Mouse (Mus musculus) limb, embryonic 10.5 days (tissue): ENCODE results near the gene Lrig1. TPM values are rescaled to one million over a fixed set of nuclear protein-coding genes. Genes with fewer than 3 reads are reported as not detected.

ENCODE experiments used
- DNase-seq: peaks from one replicate; pipeline ENCODE4 v3.0.0-alpha.2; 2017; ENCODE audit warnings: low spot score
- H3K27ac ChIP-seq: fragments of 300-500 bp; sonication (generic); 2 replicates; pipeline ENCODE4 v1.5.1; 2016; ENCODE audit warnings: mild to moderate bottlenecking
- H3K27me3 ChIP-seq: fragments of 300-500 bp; sonication (generic); 2 replicates; pipeline ENCODE4 v1.6.1; 2016; ENCODE audit warnings: low read depth, mild to moderate bottlenecking; ENCODE audit not compliant: poor library complexity, severe bottlenecking
- H3K36me3 ChIP-seq: fragments of 300-500 bp; sonication (generic); 2 replicates; pipeline ENCODE4 v1.6.1; 2016; ENCODE audit warnings: mild to moderate bottlenecking, moderate library complexity
- H3K4me1 ChIP-seq: fragments of 300-500 bp; sonication (generic); 2 replicates; pipeline ENCODE4 v1.6.1; 2016
- H3K4me3 ChIP-seq: fragments of 300-500 bp; sonication (generic); 2 replicates; pipeline ENCODE4 v1.5.1; 2016; ENCODE audit warnings: mild to moderate bottlenecking, moderate library complexity
- H3K9me3 ChIP-seq: fragments of 300-500 bp; sonication (generic); replicated peaks from 2 replicates; pipeline ENCODE4 v1.6.1; 2016; ENCODE audit warnings: mild to moderate bottlenecking
- WGBS: fragments of 180-500 bp; shearing (Covaris S2); methylation state at CpG from one replicate; pipeline ENCODE4 v1.1.7; 2016; 5-methylcytosine and 5-hydroxymethylcytosine counted together
- polyA plus RNA-seq: library from polyadenylated mRNA; unstranded; fragments of >200 nt; fragmentation: Nextera tagmentation; extraction: Ambion mirVana; gene quantifications from 2 replicates; pipeline ENCODE4 v1.2.1, GENCODE M21; 2016

Lrig1 gene
- polyA plus RNA-seq, 1 experiment from 2014 or later = 15.7 TPM

DNA sequence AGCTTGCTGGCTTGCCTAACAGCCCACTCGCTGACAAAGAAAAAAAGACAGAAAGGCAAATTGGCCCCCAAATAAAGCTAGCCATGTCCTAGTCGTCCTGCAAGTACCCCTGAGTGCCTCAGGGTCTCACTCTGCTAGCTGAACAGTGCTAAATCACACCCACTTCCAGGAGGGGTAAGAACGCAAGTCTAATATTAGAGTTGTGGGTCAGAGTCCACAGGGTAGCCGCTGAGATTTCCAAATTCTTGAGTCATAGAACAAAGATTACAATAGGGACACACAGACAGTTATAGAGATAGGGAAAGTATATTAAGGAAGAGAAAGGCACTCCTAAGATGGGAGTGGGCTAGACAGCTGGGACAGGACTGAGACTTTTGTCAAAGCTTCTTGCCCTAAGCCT, 51.5 kb downstream of the Lrig1 start:
- Histone ChIP-seq H3K36me3 (peaks cover 3% of the 10 kb centered on the region), H3K27ac (peak overlapping the region; percentile 80), H3K4me1 (peaks cover 95% of the 10 kb centered on the region), H3K27me3 (peaks cover 23% of the 10 kb centered on the region), H3K4me3 (peak overlapping the region; percentile 25), H3K9me3 (no peaks in the 10 kb centered on the region)
- DNase-seq = no peak
- WGBS = 39% methylated on average over 4 of the region's 4 CpGs

DNA sequence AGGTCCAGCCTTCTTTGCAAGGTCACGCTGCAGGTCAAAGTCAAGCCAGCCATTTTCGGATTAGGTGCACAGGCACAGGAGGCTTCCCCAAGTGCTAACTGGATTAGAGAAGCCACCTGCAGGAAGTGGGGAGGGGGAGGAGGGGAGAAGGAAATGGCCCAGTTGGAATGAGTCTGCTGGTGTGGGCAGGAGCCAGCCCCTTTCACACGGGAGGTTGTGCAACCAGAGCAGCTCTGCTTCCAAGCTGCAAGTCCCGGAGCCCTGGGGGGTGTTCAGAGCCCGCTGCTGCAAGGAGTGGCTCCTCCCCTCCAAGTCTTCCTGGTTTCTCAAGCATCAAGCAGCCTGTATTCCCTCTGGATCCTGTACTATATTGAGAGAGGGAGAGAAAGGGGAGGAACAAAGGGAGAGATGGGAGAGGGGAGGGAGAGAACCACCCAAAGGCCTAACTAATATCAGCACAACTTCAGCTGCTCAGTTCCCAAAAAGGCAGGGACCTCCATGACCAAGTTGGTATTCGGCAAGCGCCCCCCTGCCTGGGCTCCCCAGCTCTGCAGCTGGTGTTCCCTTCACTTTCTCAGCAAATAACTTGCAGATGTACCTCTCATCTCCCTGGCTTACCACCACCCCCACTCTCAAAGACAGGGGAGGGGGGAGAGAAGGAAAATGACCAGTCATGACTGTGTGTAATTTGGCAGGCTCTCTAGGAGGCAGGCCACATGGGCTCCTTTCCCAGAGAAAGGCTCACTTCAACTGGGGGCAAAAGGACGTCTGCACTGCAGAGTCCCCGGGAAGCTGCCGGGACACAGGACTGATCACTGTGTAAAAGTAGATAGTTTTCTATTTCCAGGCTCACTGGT, 52.2 kb downstream of the Lrig1 start:
- Histone ChIP-seq H3K27ac (peak overlapping the region; percentile 80), H3K27me3 (peaks cover 23% of the 10 kb centered on the region), H3K9me3 (no peaks in the 10 kb centered on the region), H3K4me1 (peaks cover 90% of the 10 kb centered on the region), H3K36me3 (peaks cover 7% of the 10 kb centered on the region), H3K4me3 (peak overlapping the region; percentile 25)
- 5% methylated on average over 10 of the region's 10 CpGs for WGBS
- DNase-seq = peak; percentile 81

DNA sequence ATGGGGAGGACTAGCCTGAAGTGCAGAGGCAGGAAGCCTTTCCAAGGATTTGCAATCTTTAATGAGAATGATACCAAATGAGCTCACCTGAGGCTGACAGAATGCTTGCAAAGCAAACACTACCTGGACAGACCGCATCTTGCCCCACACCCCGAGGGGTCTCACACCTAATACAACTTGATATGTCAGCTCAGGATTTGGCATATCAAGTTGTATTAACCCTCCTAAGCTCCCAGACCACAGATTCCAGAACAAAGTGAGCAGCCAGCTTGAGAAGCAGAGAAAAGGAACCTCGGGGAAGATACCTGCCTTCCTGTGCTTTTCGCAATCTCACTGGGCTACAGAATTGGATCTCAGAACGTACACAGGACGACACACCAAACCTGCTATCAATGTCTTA, 53.1 kb downstream of the Lrig1 start:
- no peak for DNase-seq
- H3K36me3 ChIP-seq = peaks cover 8% of the 10 kb centered on the region
- H3K4me3 ChIP-seq = no peak overlapping the region
- H3K27ac ChIP-seq = peak overlapping the region; percentile 53; the same call in 1 of the 2 replicates
- no peaks in the 10 kb centered on the region for H3K9me3 ChIP-seq
- peaks cover 89% of the 10 kb centered on the region for H3K4me1 ChIP-seq
- peaks cover 21% of the 10 kb centered on the region; the same call in 1 of the 2 replicates for H3K27me3 ChIP-seq
- 76% methylated on average over 6 of the region's 6 CpGs for WGBS

DNA sequence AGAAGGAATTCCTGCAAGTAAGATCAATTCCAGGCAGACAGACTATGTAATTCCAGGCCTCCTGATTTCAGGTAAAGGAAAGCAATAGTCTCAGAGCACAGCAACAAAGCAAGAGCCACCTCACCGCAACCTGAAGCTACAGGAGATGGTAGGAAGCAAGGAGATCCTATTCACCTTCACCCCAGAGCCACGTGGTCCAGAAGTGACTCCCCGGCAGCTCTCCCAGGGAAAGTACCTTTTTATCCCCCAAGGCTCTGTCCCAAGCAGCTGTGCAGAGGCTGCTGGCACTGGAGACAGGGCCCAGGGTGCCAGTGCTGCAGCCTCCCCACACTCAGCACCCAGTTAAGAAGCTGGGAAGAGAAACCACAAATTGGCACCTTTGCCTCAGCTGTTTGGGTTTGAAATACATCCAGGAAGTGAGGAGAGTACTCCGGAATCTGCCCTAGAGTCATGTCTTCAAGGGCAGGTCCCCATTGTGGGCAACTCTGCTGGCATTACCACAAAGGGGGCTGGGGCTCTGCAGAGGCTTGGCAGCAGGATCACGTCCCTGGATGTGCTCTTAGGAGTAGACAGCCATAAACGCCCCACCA, 53.6 kb downstream of the Lrig1 start:
- H3K27ac ChIP-seq = peak overlapping the region; percentile 53
- DNase-seq = no peak
- WGBS = 66% methylated on average over 6 of the region's 6 CpGs
- H3K9me3 ChIP-seq = no peaks in the 10 kb centered on the region
- H3K27me3 ChIP-seq = peaks cover 18% of the 10 kb centered on the region; the same call in 1 of the 2 replicates
- peaks cover 84% of the 10 kb centered on the region for H3K4me1 ChIP-seq
- H3K36me3 ChIP-seq = peaks cover 5% of the 10 kb centered on the region; the same call in 1 of the 2 replicates
- no peak overlapping the region for H3K4me3 ChIP-seq

DNA sequence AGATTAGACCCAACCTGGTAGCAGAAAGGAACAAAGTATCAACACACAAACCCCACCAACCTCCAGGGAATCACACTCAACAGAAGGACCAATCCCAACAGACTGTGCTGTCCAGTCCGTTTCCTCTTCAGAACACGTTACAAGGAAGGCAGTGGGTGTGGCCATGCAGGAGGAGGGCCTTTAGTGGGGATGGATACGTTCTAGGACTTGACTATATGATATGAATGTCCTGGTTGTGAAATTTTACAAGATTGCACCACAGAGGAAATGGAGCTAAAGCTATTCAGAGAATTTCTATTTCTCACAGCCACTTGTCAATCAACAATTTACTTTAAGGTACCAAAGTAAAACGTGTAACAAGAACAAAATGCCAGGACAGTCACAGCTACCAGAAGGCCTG, 54.2 kb downstream of the Lrig1 start:
- no peaks in the 10 kb centered on the region for H3K9me3 ChIP-seq
- 59% methylated on average over 4 of the region's 4 CpGs for WGBS
- H3K4me3 ChIP-seq = no peak overlapping the region
- no peak for DNase-seq
- H3K27me3 ChIP-seq = peaks cover 12% of the 10 kb centered on the region; the same call in 1 of the 2 replicates
- H3K27ac ChIP-seq = no peak overlapping the region
- H3K4me1 ChIP-seq = peaks cover 81% of the 10 kb centered on the region
- peaks cover 5% of the 10 kb centered on the region; the same call in 1 of the 2 replicates for H3K36me3 ChIP-seq

DNA sequence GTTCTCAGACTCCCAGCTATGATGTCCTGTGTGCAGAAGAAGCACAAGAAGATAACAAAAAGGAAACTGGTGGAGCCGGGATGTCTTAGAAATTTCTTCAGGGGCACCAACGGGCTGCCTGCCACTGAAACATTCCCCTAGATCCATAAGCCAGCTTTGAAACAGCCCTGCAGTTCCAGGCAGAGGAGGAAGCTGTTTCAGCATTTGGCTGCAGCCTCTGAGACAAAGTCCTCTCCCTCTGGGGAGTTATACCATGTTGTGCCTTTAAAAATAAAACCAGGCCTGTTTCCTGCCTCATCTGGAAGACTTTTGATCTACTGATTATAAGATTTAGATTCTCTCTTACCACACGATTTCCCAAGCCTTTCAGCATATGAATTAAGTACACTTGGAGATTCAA, 55.3 kb downstream of the Lrig1 start:
- no peak for DNase-seq
- peaks cover 5% of the 10 kb centered on the region; the same call in 1 of the 2 replicates for H3K36me3 ChIP-seq
- H3K27me3 ChIP-seq = peaks cover 3% of the 10 kb centered on the region; the same call in 1 of the 2 replicates
- H3K4me1 ChIP-seq = peaks cover 79% of the 10 kb centered on the region
- 71% methylated on average over 3 of the region's 3 CpGs for WGBS
- H3K9me3 ChIP-seq = no peaks in the 10 kb centered on the region
- H3K4me3 ChIP-seq = no peak overlapping the region
- peak overlapping the region; percentile 42; the same call in 1 of the 2 replicates for H3K27ac ChIP-seq

DNA sequence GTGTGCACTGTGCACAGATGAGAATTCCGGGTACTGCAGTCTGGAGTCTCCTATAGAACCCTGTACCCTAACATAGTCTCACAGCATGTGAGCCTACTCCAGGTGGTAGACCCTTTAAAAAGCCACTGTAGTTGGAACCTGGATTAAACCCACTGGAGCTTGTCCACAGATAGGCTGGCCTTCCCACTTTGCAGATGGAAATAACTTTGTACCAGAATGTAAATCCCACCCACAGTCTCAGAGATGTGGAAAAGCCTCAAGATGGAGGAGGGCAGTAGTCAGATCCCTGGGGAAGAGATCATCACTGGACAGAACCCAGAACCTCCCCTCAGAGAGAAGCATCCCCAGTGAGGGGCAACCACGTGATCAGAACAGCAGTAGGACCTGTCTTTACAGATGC, 56.0 kb downstream of the Lrig1 start:
- DNase-seq = no peak
- Histone ChIP-seq H3K27ac (no peak overlapping the region), H3K36me3 (peaks cover 5% of the 10 kb centered on the region; the same call in 1 of the 2 replicates), H3K27me3 (peaks cover 3% of the 10 kb centered on the region; the same call in 1 of the 2 replicates), H3K9me3 (no peaks in the 10 kb centered on the region), H3K4me3 (no peak overlapping the region), H3K4me1 (peaks cover 73% of the 10 kb centered on the region)
- WGBS = 86% methylated on average over 2 of the region's 2 CpGs

DNA sequence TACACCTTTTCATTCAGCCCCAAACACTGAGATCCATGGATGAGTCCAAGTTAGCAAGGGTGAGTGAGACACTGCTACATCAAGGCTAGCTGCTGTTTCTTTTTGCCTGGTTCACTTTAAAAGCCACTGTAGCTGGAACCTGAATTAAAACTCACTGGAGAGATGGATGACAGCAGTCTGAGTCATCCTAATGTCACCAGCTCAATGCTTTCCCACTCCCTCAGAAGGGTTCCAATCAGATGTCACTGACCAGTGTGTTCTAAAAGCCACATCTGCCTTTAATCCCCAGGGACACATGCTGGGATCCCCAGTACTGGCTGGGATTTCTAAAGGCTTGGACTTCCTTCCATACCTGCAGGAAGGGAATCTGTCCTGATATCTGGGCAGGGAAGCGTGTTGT, 57.9 kb downstream of the Lrig1 start:
- H3K36me3 ChIP-seq = peaks cover 5% of the 10 kb centered on the region; the same call in 1 of the 2 replicates
- H3K4me1 ChIP-seq = peaks cover 65% of the 10 kb centered on the region
- no peak for DNase-seq
- no peak overlapping the region for H3K4me3 ChIP-seq
- no peak overlapping the region for H3K27ac ChIP-seq
- no peaks in the 10 kb centered on the region for H3K9me3 ChIP-seq
- H3K27me3 ChIP-seq = peaks cover 7% of the 10 kb centered on the region; the same call in 1 of the 2 replicates
- WGBS = 91% methylated on average over 1 of the region's 1 CpGs

DNA sequence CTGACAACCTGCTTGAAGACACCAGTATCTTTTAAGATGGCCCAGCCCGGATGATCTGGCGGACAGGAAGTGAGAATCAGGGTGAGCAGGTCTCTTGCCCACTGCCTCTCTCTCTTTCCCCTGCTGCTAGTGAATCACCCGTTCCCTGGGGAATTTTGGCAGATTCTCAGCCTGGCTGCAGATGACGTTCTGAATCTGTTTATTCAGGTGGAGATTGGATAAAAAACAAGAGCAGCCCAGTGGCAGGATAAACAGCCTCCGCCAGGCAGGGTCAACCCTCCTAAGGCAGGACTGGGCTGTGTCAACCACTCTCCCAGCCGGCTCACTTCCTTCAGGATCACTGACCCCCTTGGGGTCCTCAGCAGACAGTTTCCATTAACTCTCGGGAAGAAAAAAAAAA, 59.7 kb downstream of the Lrig1 start:
- 22% methylated on average over 7 of the region's 7 CpGs for WGBS
- H3K36me3 ChIP-seq = peaks cover 5% of the 10 kb centered on the region; the same call in 1 of the 2 replicates
- 0 out of 2 replicates have a peak, but pooled peaks cover 7% of the 10 kb centered on the region for H3K27me3 ChIP-seq
- H3K4me1 ChIP-seq = peaks cover 57% of the 10 kb centered on the region
- no peak overlapping the region for H3K4me3 ChIP-seq
- H3K9me3 ChIP-seq = no peaks in the 10 kb centered on the region
- no peak overlapping the region; the same call in 1 of the 2 replicates for H3K27ac ChIP-seq
- no peak for DNase-seq

DNA sequence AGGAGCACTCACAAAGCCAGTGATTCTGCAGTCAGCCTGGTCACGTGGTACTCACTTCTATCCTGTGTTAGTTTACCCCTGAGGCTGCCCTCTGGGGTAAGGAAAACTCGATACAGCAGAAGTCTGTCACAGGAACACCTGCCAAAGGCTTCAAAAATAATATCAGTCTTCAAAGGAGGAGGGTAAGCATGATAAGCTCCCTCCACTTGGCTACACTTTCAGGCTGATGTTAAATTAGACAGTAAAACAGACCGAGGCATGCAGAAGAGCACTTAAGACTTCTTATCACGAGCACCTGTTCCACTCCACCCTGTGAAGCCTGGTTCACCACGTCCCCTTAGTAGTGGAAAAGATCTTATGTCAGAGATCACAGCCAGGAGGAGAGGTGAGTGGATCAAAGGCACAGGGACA, 62.9 kb downstream of the Lrig1 start:
- peaks cover 45% of the 10 kb centered on the region for H3K4me1 ChIP-seq
- WGBS = 69% methylated on average over 5 of the region's 5 CpGs

DNA sequence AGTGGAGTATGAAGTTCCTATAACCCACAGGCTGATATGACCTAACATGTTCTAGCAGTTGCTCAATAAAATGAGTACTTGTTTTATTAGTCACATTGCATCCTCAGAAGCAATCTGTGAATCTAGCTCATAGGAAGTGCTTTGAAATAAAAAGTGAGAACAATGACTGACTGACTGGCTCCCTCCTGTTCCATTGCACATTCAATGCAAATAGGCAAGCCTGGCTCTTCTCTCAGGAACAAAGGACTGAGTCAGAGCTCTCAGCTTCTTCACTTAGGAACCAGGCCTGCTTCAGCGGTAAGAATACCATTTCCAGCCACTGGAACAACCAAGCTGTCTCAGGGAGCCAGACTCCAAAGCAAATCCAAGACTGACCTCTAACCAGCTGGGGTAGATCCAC, 64.6 kb downstream of the Lrig1 start:
- no peaks in the 10 kb centered on the region for H3K9me3 ChIP-seq
- H3K4me3 ChIP-seq = no peak overlapping the region
- DNase-seq = no peak
- peaks cover 55% of the 10 kb centered on the region for H3K4me1 ChIP-seq
- no peaks in the 10 kb centered on the region for H3K36me3 ChIP-seq
- H3K27ac ChIP-seq = no peak overlapping the region
- 63% methylated on average over 1 of the region's 1 CpGs for WGBS
- peaks cover 16% of the 10 kb centered on the region; the same call in 1 of the 2 replicates for H3K27me3 ChIP-seq

More for the DNA sequence above, 62.9 kb downstream of the Lrig1 start:
- Histone ChIP-seq H3K4me3 (no peak overlapping the region), H3K36me3 (no peaks in the 10 kb centered on the region), H3K9me3 (no peaks in the 10 kb centered on the region), H3K27ac (no peak overlapping the region), H3K27me3 (0 out of 2 replicates have a peak, but pooled peaks cover 4% of the 10 kb centered on the region)
- no peak for DNase-seq

DNA sequence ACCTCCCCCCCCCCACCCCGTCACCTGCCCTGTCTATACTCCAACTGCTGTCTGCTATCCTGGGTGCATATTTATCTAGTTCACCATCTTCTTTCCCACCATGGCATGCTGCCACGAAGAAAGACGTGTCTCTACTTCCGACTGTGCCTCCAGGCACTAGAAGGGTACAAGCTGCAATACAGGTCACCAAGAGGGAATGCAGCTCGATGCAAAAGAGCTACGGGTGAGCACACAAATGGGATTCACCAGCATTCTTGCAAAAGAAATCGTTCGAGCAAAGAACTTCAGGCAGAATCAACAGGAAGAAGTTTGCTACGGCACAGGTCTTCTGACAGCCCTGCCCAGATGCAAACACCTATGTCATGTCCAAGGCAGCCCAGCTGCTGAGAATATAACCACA, 65.2 kb downstream of the Lrig1 start:
- Histone ChIP-seq H3K36me3 (peaks cover 2% of the 10 kb centered on the region; the same call in 1 of the 2 replicates), H3K27me3 (peaks cover 20% of the 10 kb centered on the region; the same call in 1 of the 2 replicates), H3K4me3 (no peak overlapping the region), H3K9me3 (no peaks in the 10 kb centered on the region), H3K4me1 (peaks cover 55% of the 10 kb centered on the region), H3K27ac (no peak overlapping the region)
- no peak for DNase-seq
- 84% methylated on average over 9 of the region's 9 CpGs for WGBS

DNA sequence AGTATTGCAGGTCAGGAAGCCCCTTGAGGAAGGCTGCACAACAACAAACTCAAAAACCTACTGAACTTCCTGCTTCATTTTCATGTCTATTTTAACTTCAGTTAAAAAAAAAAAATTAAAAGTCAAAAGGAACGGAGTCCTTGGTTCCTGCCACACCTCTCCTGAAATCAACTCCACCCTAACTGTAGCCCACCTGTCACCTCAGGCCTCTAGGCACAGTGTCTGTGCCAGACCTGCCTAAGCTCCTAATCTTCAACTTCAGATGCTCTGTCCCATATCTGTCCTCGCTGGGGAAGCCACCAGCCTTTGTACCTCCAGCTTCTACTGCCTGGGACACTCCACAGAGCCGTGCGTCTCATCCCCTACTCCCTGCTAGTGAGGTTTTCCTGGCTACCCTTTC, 65.7 kb downstream of the Lrig1 start:
- H3K4me1 ChIP-seq = peaks cover 60% of the 10 kb centered on the region
- H3K36me3 ChIP-seq = peaks cover 5% of the 10 kb centered on the region; the same call in 1 of the 2 replicates

More for the DNA sequence above, 65.7 kb downstream of the Lrig1 start:
- Histone ChIP-seq H3K4me3 (no peak overlapping the region), H3K27ac (no peak overlapping the region), H3K9me3 (no peaks in the 10 kb centered on the region), H3K27me3 (peaks cover 24% of the 10 kb centered on the region; the same call in 1 of the 2 replicates)
- 87% methylated on average over 4 of the region's 4 CpGs for WGBS
- no peak for DNase-seq
